Mouse (Mus musculus) heart, embryonic 15.5 days (tissue): ENCODE measurements at regions not wholly inside any gene's neighbourhood (a gene's known extent, or its start where the extent isn't known, plus 50 kb on each side); places are given as distances from the start of the nearest gene placed in this dataset.

ENCODE experiments used
- ATAC-seq: fragments of 200-750 bp; cut with Nextera tagmentation; replicated peaks from 2 replicates; pipeline ENCODE4 v1.8.0; 2017; ENCODE audit warnings: low read depth, moderate TSS enrichment; ENCODE audit not compliant: insufficient number of reproducible peaks, insufficient read depth, low FRiP score
- H3K27ac ChIP-seq: fragments of 300-500 bp; sonication (generic); 2 replicates; pipeline ENCODE4 v1.5.1; 2015; ENCODE audit warnings: mild to moderate bottlenecking, inconsistent platforms
- H3K27me3 ChIP-seq: fragments of 300-500 bp; sonication (generic); 2 replicates; pipeline ENCODE4 v1.6.1; 2015; ENCODE audit warnings: inconsistent platforms
- H3K36me3 ChIP-seq: fragments of 300-500 bp; sonication (generic); 2 replicates; pipeline ENCODE4 v1.6.1; 2015; ENCODE audit warnings: mild to moderate bottlenecking, inconsistent platforms
- H3K4me1 ChIP-seq: fragments of 300-500 bp; sonication (generic); replicated peaks from 2 replicates; pipeline ENCODE4 v1.6.1; 2015; ENCODE audit warnings: inconsistent platforms
- H3K4me2 ChIP-seq: fragments of 300-500 bp; sonication (generic); 2 replicates; pipeline ENCODE4 v1.6.1; 2015; ENCODE audit warnings: inconsistent platforms, mild to moderate bottlenecking, moderate library complexity
- H3K4me3 ChIP-seq: fragments of 300-500 bp; sonication (generic); 2 replicates; pipeline ENCODE4 v1.5.1; 2015; ENCODE audit warnings: mild to moderate bottlenecking, inconsistent platforms
- H3K9ac ChIP-seq: fragments of 300-500 bp; sonication (generic); 2 replicates; pipeline ENCODE4 v1.6.1; 2015; ENCODE audit warnings: mild to moderate bottlenecking, inconsistent platforms
- H3K9me3 ChIP-seq: fragments of 300-500 bp; sonication (generic); replicated peaks from 2 replicates; pipeline ENCODE4 v1.6.1; 2016; ENCODE audit warnings: inconsistent platforms
- WGBS: fragments of 180-500 bp; shearing (Covaris S2); methylation state at CpG from one replicate; pipeline ENCODE4 v1.1.7; 2015; ENCODE audit warnings: mixed read lengths; 5-methylcytosine and 5-hydroxymethylcytosine counted together

DNA sequence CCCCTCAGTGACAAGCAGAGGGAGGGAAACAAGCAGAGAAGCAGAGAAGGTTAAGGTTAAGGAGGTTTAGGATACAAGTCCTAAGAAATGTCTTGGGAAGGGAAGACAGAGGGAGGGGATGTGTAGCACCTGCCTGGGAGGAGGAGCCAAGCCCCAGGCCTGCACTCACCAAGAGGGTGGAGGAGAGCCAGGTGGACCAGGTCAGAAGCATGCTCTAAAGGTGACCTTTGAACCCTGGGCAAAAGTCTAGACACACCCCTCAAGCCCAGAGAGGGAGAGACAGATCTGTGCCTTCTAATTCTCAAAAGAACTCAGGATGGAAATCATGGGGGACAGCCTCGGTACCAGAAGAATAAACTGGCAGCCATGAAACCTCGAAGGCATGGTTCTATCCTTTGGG is 54.4 kb upstream of the Calm2 start:
- Histone ChIP-seq H3K36me3 (no peaks in the 10 kb centered on the region), H3K27me3 (0 out of 2 replicates have a peak, but pooled peaks cover 5% of the 10 kb centered on the region), H3K4me2 (no peak overlapping the region), H3K27ac (no peak overlapping the region), H3K4me1 (peaks cover 20% of the 10 kb centered on the region), H3K4me3 (no peak overlapping the region), H3K9me3 (no peaks in the 10 kb centered on the region), H3K9ac (no peak overlapping the region)
- ATAC-seq: no peak
- 53% methylated on average over 2 of the region's 2 CpGs for WGBS

- H3K4me1 ChIP-seq: peaks cover 20% of the 10 kb centered on the region
- no peaks in the 10 kb centered on the region for H3K9me3 ChIP-seq
- H3K9ac ChIP-seq: no peak overlapping the region
- 0 out of 2 replicates have a peak, but pooled peaks cover 5% of the 10 kb centered on the region for H3K27me3 ChIP-seq
- H3K4me3 ChIP-seq: no peak overlapping the region
- H3K36me3 ChIP-seq: no peaks in the 10 kb centered on the region
- WGBS: 30% methylated on average over 10 of the region's 10 CpGs
- H3K27ac ChIP-seq: peak overlapping the region; percentile 29
- ATAC-seq: no peak
- H3K4me2 ChIP-seq: no peak overlapping the region
Observed at GRCm38 (mm10) chr17:87501687-87502387, 55.1 kb upstream of the Calm2 start.

DNA sequence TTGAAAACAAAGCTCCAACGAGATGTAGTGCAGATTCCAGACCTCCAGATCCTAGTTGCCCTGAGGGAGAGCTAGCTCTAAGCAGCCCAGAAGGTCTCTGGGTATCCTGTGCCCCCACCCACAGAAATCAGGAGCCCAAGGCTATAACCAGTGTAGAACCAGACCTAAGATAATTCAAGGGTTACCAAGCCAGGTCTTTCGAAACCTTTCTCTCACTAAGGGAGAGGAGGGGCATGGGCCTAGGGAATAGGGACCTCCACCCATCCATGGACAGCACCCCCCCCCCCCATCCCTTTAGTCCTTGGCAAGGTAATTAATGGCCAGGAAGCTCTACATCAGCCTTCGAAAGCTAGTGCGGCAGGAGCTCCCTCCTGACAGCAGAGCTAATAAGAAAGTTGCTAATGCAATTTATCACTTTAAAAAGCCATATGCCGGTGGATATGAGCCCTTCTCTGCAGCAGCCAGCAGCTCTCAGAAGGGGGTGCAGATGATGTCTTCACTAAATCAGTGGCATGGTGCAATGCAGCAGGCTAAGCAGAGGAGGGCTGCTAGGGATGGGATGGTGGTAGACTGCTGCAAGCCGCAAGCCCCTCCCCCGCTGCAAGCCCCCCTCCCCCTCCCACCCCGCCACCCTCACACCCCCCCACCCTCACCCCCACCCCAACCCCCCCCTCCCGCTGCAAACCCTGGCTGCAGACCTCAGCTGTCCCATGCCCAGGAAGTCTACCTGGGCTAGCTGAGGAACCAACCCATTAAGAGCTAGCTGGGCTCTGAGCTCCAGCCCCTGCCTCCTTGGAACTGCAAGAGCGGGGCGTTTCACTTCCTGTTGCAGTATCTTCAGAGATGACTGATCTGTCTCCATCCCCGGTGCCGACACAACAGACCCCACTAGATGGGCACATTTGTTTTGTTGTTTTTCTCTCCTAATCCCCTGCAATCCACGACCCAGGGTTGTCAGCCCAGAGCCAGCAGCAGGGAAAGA is 55.9 kb upstream of the Calm2 start:
- Histone ChIP-seq H3K36me3 (no peaks in the 10 kb centered on the region), H3K4me3 (no peak overlapping the region), H3K4me1 (peaks cover 20% of the 10 kb centered on the region), H3K4me2 (no peak overlapping the region), H3K9me3 (no peaks in the 10 kb centered on the region), H3K9ac (no peak overlapping the region), H3K27me3 (0 out of 2 replicates have a peak, but pooled peaks cover 5% of the 10 kb centered on the region), H3K27ac (peak overlapping the region; percentile 29)
- ATAC-seq: peak; percentile 50; the same call in 1 of the 2 replicates
- 14% methylated on average over 11 of the region's 14 CpGs for WGBS

GRCm38 (mm10) chr17:87503491-87503890 is 56.8 kb upstream of the Calm2 start:
- Histone ChIP-seq H3K27me3 (0 out of 2 replicates have a peak, but pooled peaks cover 5% of the 10 kb centered on the region), H3K9me3 (no peaks in the 10 kb centered on the region), H3K4me3 (no peak overlapping the region), H3K27ac (no peak overlapping the region), H3K9ac (no peak overlapping the region), H3K4me2 (no peak overlapping the region), H3K4me1 (peaks cover 22% of the 10 kb centered on the region), H3K36me3 (no peaks in the 10 kb centered on the region)
- no peak for ATAC-seq
- WGBS: 71% methylated on average over 5 of the region's 5 CpGs

- 0 out of 2 replicates have a peak, but pooled peaks cover 4% of the 10 kb centered on the region for H3K27me3 ChIP-seq
- H3K4me1 ChIP-seq: peaks cover 22% of the 10 kb centered on the region
- no peak for ATAC-seq
- no peaks in the 10 kb centered on the region for H3K9me3 ChIP-seq
- H3K4me2 ChIP-seq: no peak overlapping the region
- no peak overlapping the region for H3K27ac ChIP-seq
- WGBS: 63% methylated on average over 5 of the region's 5 CpGs
- no peak overlapping the region for H3K4me3 ChIP-seq
- no peaks in the 10 kb centered on the region for H3K36me3 ChIP-seq
- no peak overlapping the region for H3K9ac ChIP-seq
Observed at GRCm38 (mm10) chr17:87504960-87505681, 58.4 kb upstream of the Calm2 start.

DNA sequence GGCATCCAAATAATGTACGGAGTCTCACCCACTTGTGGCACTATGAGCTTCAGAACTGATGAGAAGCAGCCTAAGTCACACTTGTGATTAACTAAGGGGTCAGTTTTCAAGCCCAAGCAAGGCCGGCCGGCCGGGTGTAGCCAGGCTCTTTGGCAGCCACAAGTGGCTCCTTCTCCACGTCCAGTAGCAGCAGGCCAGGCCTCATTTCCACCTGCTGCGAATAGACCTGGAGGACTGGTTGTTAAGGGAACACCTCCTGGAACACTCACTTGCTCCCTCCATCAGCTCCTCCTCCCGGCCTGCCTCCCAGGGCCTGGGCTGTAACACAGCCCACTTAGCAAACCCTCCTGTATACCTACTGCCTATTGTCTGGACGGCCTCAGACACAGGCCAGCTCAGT is 61.1 kb upstream of the Calm2 start:
- H3K27ac ChIP-seq: no peak overlapping the region
- H3K36me3 ChIP-seq: no peaks in the 10 kb centered on the region
- H3K4me2 ChIP-seq: no peak overlapping the region
- no peaks in the 10 kb centered on the region for H3K27me3 ChIP-seq
- 48% methylated on average over 8 of the region's 8 CpGs for whole genome bisulfite sequencing
- no peak for ATAC-seq
- no peak overlapping the region for H3K4me3 ChIP-seq
- no peak overlapping the region for H3K9ac ChIP-seq
- H3K4me1 ChIP-seq: peaks cover 18% of the 10 kb centered on the region
- H3K9me3 ChIP-seq: no peaks in the 10 kb centered on the region

DNA sequence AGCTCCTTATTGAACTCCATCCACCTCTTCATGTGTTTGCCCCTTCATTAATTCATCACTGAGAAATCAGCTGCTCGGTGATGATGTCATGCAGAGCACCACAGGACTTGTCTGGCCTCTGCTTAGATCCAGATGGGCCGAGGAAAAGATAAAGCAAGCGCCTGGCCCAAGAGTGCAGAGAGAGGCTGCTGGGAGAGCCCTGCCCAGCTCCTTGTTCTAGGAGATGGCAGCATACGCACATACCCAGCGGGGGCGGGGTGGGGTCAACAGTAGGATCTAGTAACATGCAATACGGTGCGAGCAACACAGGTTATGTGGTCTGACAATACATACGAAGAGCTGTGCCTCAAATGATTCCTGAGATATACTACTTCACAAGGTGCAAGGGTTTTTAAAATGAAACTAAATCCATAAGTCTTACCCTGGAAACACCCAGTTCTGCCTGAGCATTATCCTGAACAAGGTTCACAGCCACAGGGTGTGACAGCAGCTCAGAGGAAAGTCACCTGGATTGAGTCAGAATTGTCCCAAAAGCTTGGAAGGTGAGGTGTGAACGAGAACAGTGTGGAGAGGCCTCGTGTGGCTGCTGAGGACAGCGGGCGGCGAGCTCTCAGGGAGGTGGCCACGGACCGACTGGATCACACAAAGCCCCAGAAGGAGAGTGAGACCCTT is 62.0 kb upstream of the Calm2 start:
- ATAC-seq: no peak
- WGBS: 65% methylated on average over 16 of the region's 16 CpGs
- Histone ChIP-seq H3K4me1 (peaks cover 22% of the 10 kb centered on the region), H3K27me3 (no peaks in the 10 kb centered on the region), H3K27ac (no peak overlapping the region), H3K9ac (no peak overlapping the region), H3K9me3 (no peaks in the 10 kb centered on the region), H3K4me2 (no peak overlapping the region), H3K4me3 (no peak overlapping the region), H3K36me3 (no peaks in the 10 kb centered on the region)

- 62% methylated on average over 9 of the region's 9 CpGs for WGBS
- no peak for ATAC-seq
- Histone ChIP-seq H3K9me3 (no peaks in the 10 kb centered on the region), H3K27ac (no peak overlapping the region), H3K4me1 (peaks cover 31% of the 10 kb centered on the region), H3K4me3 (no peak overlapping the region), H3K4me2 (no peak overlapping the region), H3K9ac (no peak overlapping the region), H3K36me3 (no peaks in the 10 kb centered on the region), H3K27me3 (no peaks in the 10 kb centered on the region)
Observed at GRCm38 (mm10) chr17:87512000-87512611, 65.4 kb upstream of the Calm2 start.

GRCm38 (mm10) chr17:87513822-87514221 is 67.1 kb upstream of the Calm2 start:
- H3K27ac ChIP-seq: no peak overlapping the region
- H3K9ac ChIP-seq: no peak overlapping the region
- WGBS: 13% methylated on average over 11 of the region's 11 CpGs
- peaks cover 36% of the 10 kb centered on the region for H3K4me1 ChIP-seq
- H3K4me3 ChIP-seq: no peak overlapping the region
- peak overlapping the region; percentile 34; the same call in 1 of the 2 replicates for H3K4me2 ChIP-seq
- ATAC-seq: 0 out of 2 replicates have a peak, but pooled peaks have one; percentile 33
- no peaks in the 10 kb centered on the region for H3K36me3 ChIP-seq
- no peaks in the 10 kb centered on the region for H3K9me3 ChIP-seq
- H3K27me3 ChIP-seq: no peaks in the 10 kb centered on the region

- H3K4me3 ChIP-seq: no peak overlapping the region
- no peaks in the 10 kb centered on the region for H3K36me3 ChIP-seq
- 51% methylated on average over 6 of the region's 6 CpGs for WGBS
- H3K27ac ChIP-seq: no peak overlapping the region
- H3K9ac ChIP-seq: no peak overlapping the region
- H3K4me2 ChIP-seq: no peak overlapping the region
- peaks cover 36% of the 10 kb centered on the region for H3K4me1 ChIP-seq
- H3K9me3 ChIP-seq: no peaks in the 10 kb centered on the region
- no peak for ATAC-seq
- H3K27me3 ChIP-seq: no peaks in the 10 kb centered on the region
Observed at GRCm38 (mm10) chr17:87514366-87515126, 67.8 kb upstream of the Calm2 start.
